Mouse (Mus musculus): ENCODE data around the gene Zfp663. TPM values are rescaled to one million over a fixed set of nuclear protein-coding genes. Genes with fewer than 3 reads are reported as not detected.
A peak's percentile ranks its signal among the peaks of the same experiment; 100 is the strongest.

Zfp663 gene
- total and polyA plus RNA-seq, 3 experiments, result 0.18 TPM; not detected in 2

DNA sequence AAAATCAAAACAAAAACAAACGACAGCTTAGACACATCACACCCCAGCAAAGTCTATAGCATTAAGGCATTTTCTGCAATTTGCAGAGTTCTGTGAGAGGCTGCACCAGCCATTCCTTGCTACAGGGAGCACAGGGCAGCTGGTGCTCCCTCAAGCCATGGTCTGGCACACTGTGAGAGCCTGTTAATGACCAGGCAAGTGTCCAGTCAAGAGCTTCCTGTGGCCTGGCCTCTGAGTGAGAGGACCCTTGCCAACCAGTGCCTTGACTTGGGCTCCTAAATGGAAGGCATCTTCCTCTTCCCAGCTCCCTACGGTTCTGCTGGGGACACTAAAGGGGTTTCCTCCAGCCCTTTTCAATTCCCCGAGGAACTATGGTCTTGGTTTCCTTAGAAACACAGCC lies 45.4 kb upstream of the Zfp663 start:
- TF ChIP-seq CTCF (IDR thresholded peaks at IDR 0.05 in 2 of 3, conservative IDR thresholded peaks at IDR 0.05 in 1 of 3; ENCODE audit: control insufficient read depth in 1 of 3, insufficient read depth in 1 of 3, low read depth in 2 of 3, low read length in 3 of 3, poor library complexity in 1 of 3, severe bottlenecking in 1 of 3), result no peak
- no peak for TF ChIP-seq TAL1 (IDR thresholded peaks at IDR 0.05; ENCODE audit: low read length)
- no peak for TF ChIP-seq GABPA (IDR thresholded peaks at IDR 0.05; ENCODE audit: low read depth, low read length)
- TF ChIP-seq USF2 (IDR thresholded peaks at IDR 0.05; ENCODE audit: borderline replicate concordance in 1 of 2, insufficient read depth in 1 of 2, low read depth in 1 of 2, low read length in 2 of 2), result no peak
- no peak for TF ChIP-seq ZKSCAN1 (IDR thresholded peaks at IDR 0.05; ENCODE audit: low read depth, low read length)
- no peak for TF ChIP-seq RCOR1 (IDR thresholded peaks at IDR 0.05; ENCODE audit: low read depth, low read length)
- no peak for TF ChIP-seq RAD21 (IDR thresholded peaks at IDR 0.05; ENCODE audit: low read depth, low read length)
- TF ChIP-seq MXI1 (IDR thresholded peaks at IDR 0.05; ENCODE audit: low read depth, low read length), result no peak
- no peak for TF ChIP-seq USF1 (IDR thresholded peaks at IDR 0.05; ENCODE audit: low read depth, low read length)
- TF ChIP-seq MYC (IDR thresholded peaks at IDR 0.05; ENCODE audit: low read depth, low read length), result no peak
- no peak for TF ChIP-seq SMC3 (IDR thresholded peaks at IDR 0.05; ENCODE audit: low read depth, low read length)
- no peak for TF ChIP-seq ZMIZ1 (IDR thresholded peaks at IDR 0.05; ENCODE audit: low read depth, low read length)
- H3K79me2 ChIP-seq (ENCODE audit: control insufficient read depth, insufficient read depth, low read length, poor library complexity), result no peaks in the 10 kb centered on the region

DNA sequence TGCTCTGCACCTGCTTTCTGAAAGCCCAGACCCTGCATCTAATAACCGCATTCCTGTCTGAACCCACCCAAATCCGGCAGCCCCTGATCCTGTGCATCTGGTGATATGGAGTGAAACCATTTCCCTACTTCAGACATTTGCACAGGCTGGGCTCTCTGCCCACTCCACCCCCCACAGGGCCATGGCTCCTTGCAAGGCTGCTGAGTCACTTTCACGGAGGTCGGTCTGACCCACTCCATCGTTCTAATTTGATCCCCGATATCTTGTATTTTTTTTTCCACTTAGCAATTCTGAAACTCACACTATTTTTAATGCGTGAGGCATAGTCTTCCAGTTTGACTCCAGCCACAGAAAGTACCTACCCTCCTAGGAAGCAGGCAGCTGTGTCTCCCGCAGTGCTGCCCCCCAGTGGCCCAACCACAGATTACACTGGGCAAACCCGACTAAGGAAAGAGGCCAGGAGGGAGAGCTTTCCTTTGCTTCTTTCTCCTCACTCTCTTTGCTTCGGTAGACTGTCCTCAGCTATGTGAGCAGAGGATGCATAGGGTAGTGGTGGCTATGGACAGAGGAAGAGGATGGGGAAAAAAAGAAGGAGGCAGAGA lies 39.3 kb upstream of the Zfp663 start:
- H3K4me1 ChIP-seq (ENCODE audit: control insufficient read depth in 1 of 2, insufficient read depth in 2 of 2, low read length in 2 of 2), result no peaks in the 10 kb centered on the region; a peak in 1 of 4 replicates
- H3K9me3 ChIP-seq (replicated peaks; ENCODE audit: insufficient read depth, low read length), result no peaks in the 10 kb centered on the region
- peak; percentile 78 for DNase-seq (ENCODE audit: low read depth, low spot score)
- no peak for TF ChIP-seq NRF1 (IDR thresholded peaks at IDR 0.05; ENCODE audit: insufficient read depth, low read depth, low read length, poor library complexity, severe bottlenecking)
- TF ChIP-seq ZC3H11A (IDR thresholded peaks at IDR 0.05; ENCODE audit: low read depth, low read length), result peak; percentile 56
- no peak for TF ChIP-seq JUND (IDR thresholded peaks at IDR 0.05; ENCODE audit: low read depth, low read length)
- TF ChIP-seq MAZ (IDR thresholded peaks at IDR 0.05; ENCODE audit: low read depth, low read length), result 0 out of 2 replicates have a peak, but pooled peaks have one; percentile 40
- no peak for TF ChIP-seq TAL1 (IDR thresholded peaks at IDR 0.05; ENCODE audit: low read length)
- peak; percentile 52; the same call in 1 of the 2 replicates for TF ChIP-seq GABPA (IDR thresholded peaks at IDR 0.05; ENCODE audit: low read depth, low read length)
- TF ChIP-seq UBTF (IDR thresholded peaks at IDR 0.05; ENCODE audit: borderline replicate concordance, insufficient read depth, low read depth, low read length), result no peak
- TF ChIP-seq RAD21 (IDR thresholded peaks at IDR 0.05; ENCODE audit: low read depth, low read length), result peak; percentile 60
- no peak for TF ChIP-seq MAFK (IDR thresholded peaks at IDR 0.05; ENCODE audit: borderline replicate concordance, low read depth, low read length)
- TF ChIP-seq CTCF (IDR thresholded peaks at IDR 0.05 in 2 of 3, conservative IDR thresholded peaks at IDR 0.05 in 1 of 3; ENCODE audit: control insufficient read depth in 1 of 3, insufficient read depth in 1 of 3, low read depth in 2 of 3, low read length in 3 of 3, poor library complexity in 1 of 3, severe bottlenecking in 1 of 3), result peak; percentile 82 to 94 (median 86)
- peak; percentile 82 for TF ChIP-seq SMC3 (IDR thresholded peaks at IDR 0.05; ENCODE audit: low read depth, low read length)
- no peak for TF ChIP-seq USF2 (IDR thresholded peaks at IDR 0.05; ENCODE audit: borderline replicate concordance in 1 of 2, insufficient read depth in 1 of 2, low read depth in 1 of 2, low read length in 2 of 2)
- no peak for TF ChIP-seq EP300 (IDR thresholded peaks at IDR 0.05; ENCODE audit: low read depth in 1 of 2, low read length in 2 of 2)
- no peak for TF ChIP-seq RCOR1 (IDR thresholded peaks at IDR 0.05; ENCODE audit: low read depth, low read length)
- TF ChIP-seq GATA1 (IDR thresholded peaks at IDR 0.05; ENCODE audit: low read depth, low read length), result no peak
- TF ChIP-seq MXI1 (IDR thresholded peaks at IDR 0.05; ENCODE audit: low read depth, low read length), result no peak
- TF ChIP-seq HCFC1 (IDR thresholded peaks at IDR 0.05; ENCODE audit: low read depth, low read length), result 0 out of 2 replicates have a peak, but pooled peaks have one; percentile 14
- H3K36me3 ChIP-seq (ENCODE audit: control insufficient read depth in 1 of 2, insufficient read depth in 2 of 2, low read length in 2 of 2), result peaks cover 0 to 3% of the 10 kb centered on the region in 2 experiments; a peak in 2 of 4 replicates
- H3K27me3 ChIP-seq (ENCODE audit: control insufficient read depth in 1 of 2, insufficient read depth in 2 of 2, low read length in 2 of 2), result no peaks in the 10 kb centered on the region
- peak overlapping the region; percentile 34; the same call in 1 of the 2 replicates for H3K27ac ChIP-seq (ENCODE audit: control insufficient read depth, low read depth, low read length)
- H3K4me3 ChIP-seq (ENCODE audit: control insufficient read depth in 1 of 2, insufficient read depth in 1 of 2, low read depth in 2 of 2, low read length in 2 of 2), result peak overlapping the region; percentile 39 to 68
- H3K79me2 ChIP-seq (ENCODE audit: control insufficient read depth, insufficient read depth, low read length, poor library complexity), result no peaks in the 10 kb centered on the region
- H3K9ac ChIP-seq (ENCODE audit: control insufficient read depth, low read depth, low read length, poor library complexity, severe bottlenecking), result peak overlapping the region; percentile 65

More for the DNA sequence above, 45.4 kb upstream of the Zfp663 start:
- no peak overlapping the region for H3K27ac ChIP-seq (ENCODE audit: control insufficient read depth, low read depth, low read length)
- H3K4me3 ChIP-seq (ENCODE audit: control insufficient read depth in 1 of 2, insufficient read depth in 1 of 2, low read depth in 2 of 2, low read length in 2 of 2), result no peak overlapping the region
- DNase-seq (ENCODE audit: low read depth, low spot score), result no peak
- no peaks in the 10 kb centered on the region for H3K27me3 ChIP-seq (ENCODE audit: control insufficient read depth in 1 of 2, insufficient read depth in 2 of 2, low read length in 2 of 2)
- no peaks in the 10 kb centered on the region for H3K36me3 ChIP-seq (ENCODE audit: control insufficient read depth in 1 of 2, insufficient read depth in 2 of 2, low read length in 2 of 2)
- H3K4me1 ChIP-seq (ENCODE audit: control insufficient read depth in 1 of 2, insufficient read depth in 2 of 2, low read length in 2 of 2), result no peaks in the 10 kb centered on the region
- no peak overlapping the region for H3K9ac ChIP-seq (ENCODE audit: control insufficient read depth, low read depth, low read length, poor library complexity, severe bottlenecking)
- no peaks in the 10 kb centered on the region for H3K9me3 ChIP-seq (replicated peaks; ENCODE audit: insufficient read depth, low read length)

Measured in MEL (cell line).